Mouse (Mus musculus) T-cell, adult 2 months (primary cell): ENCODE results near the gene Phlpp2.

Source experiments
- DNase-seq: peaks from one replicate; pipeline ENCODE4 v3.0.0; 2022; ENCODE audit warnings: low spot score

Gene Phlpp2

GRCm38 (mm10) chr8:109903909-109904469 lies 35.6 kb downstream of the Phlpp2 start:
- DNase-seq: no peak

- no peak for DNase-seq
Observed at GRCm38 (mm10) chr8:109904928-109905668, 36.8 kb downstream of the Phlpp2 start.

- no peak for DNase-seq
Observed at GRCm38 (mm10) chr8:109906907-109907306, 38.6 kb downstream of the Phlpp2 start.

GRCm38 (mm10) chr8:109907376-109907775 lies 39.0 kb downstream of the Phlpp2 start:
- no peak for DNase-seq

- DNase-seq: peak; percentile 31
Observed at GRCm38 (mm10) chr8:109917277-109917676, 48.9 kb downstream of the Phlpp2 start.

GRCm38 (mm10) chr8:109920406-109921390 lies 52.4 kb downstream of the Phlpp2 start:
- DNase-seq: no peak

GRCm38 (mm10) chr8:109941606-109942360 lies 73.4 kb downstream of the Phlpp2 start:
- DNase-seq: no peak

GRCm38 (mm10) chr8:109945153-109945632 lies 76.9 kb downstream of the Phlpp2 start:
- DNase-seq: no peak

GRCm38 (mm10) chr8:109945694-109946093 lies 77.4 kb downstream of the Phlpp2 start:
- no peak for DNase-seq

- no peak for DNase-seq
Observed at GRCm38 (mm10) chr8:109946272-109946671, 77.9 kb downstream of the Phlpp2 start.

- no peak for DNase-seq
Observed at GRCm38 (mm10) chr8:109947447-109948284, 79.3 kb downstream of the Phlpp2 start.

- DNase-seq: no peak
Observed at GRCm38 (mm10) chr8:109948285-109948564, 79.9 kb downstream of the Phlpp2 start.

- DNase-seq: no peak
Observed at GRCm38 (mm10) chr8:109952171-109952570, 83.8 kb downstream of the Phlpp2 start.

GRCm38 (mm10) chr8:109954486-109954948 lies 86.2 kb downstream of the Phlpp2 start:
- DNase-seq: no peak

- peak; percentile 41 for DNase-seq
Observed at GRCm38 (mm10) chr8:109957167-109958028, 89.1 kb downstream of the Phlpp2 start.

- no peak for DNase-seq
Observed at GRCm38 (mm10) chr8:109958036-109958655, 89.8 kb downstream of the Phlpp2 start.

GRCm38 (mm10) chr8:109959112-109959511 lies 90.8 kb downstream of the Phlpp2 start:
- no peak for DNase-seq

GRCm38 (mm10) chr8:109961693-109962367 lies 93.5 kb downstream of the Phlpp2 start, which contains the start of gene Marveld3:
Gene Marveld3 (minus strand): TSS chr8:109962203.
- DNase-seq: peak; percentile 23

GRCm38 (mm10) chr8:109962896-109963295 lies 94.6 kb downstream of the Phlpp2 start:
- no peak for DNase-seq
